Mouse (Mus musculus) myocyte (in vitro differentiated cells): Measurements from ENCODE around the gene Hilpda. TPM values are rescaled to one million over a fixed set of nuclear protein-coding genes. Genes with fewer than 3 reads are reported as not detected.
A peak's percentile ranks its signal among the peaks of the same experiment; 100 is the strongest.

ENCODE experiments used
- H3K27me3 ChIP-seq: one replicate; pipeline ENCODE4 v1.6.1; 2011; ENCODE audit not compliant: control insufficient read depth, insufficient read depth, insufficient read length
- H3K36me3 ChIP-seq: one replicate; pipeline ENCODE4 v1.6.1; 2011; ENCODE audit not compliant: control insufficient read depth, insufficient read depth
- H3K4me2 ChIP-seq: one replicate; pipeline ENCODE4 v1.6.1; 2011; ENCODE audit warnings: low read depth, control low read depth
- H3K4me3 ChIP-seq: one replicate; pipeline ENCODE4 v1.5.1; 2011; ENCODE audit warnings: mild to moderate bottlenecking, control low read depth, moderate library complexity
- H3K79me2 ChIP-seq: one replicate; pipeline ENCODE4 v1.6.1; 2011; ENCODE audit not compliant: control insufficient read depth, insufficient read depth
- H3ac ChIP-seq: one replicate; pipeline ENCODE4 v1.6.1; 2011; ENCODE audit not compliant: control insufficient read depth, insufficient read length
- CEBPB ChIP-seq: IDR thresholded peaks from 2 replicates; pipeline ENCODE4 v1.6.1; 2011; ENCODE audit warnings: mild to moderate bottlenecking, moderate library complexity; ENCODE audit not compliant: poor library complexity, insufficient read depth, severe bottlenecking
- E2F4 ChIP-seq: IDR thresholded peaks from one replicate; pipeline ENCODE4 v1.6.1; 2011; ENCODE audit warnings: mild to moderate bottlenecking, control low read depth, moderate library complexity; ENCODE audit not compliant: insufficient read depth
- MAX ChIP-seq: IDR thresholded peaks from one replicate; pipeline ENCODE4 v1.6.1; 2011; ENCODE audit warnings: low read depth, mild to moderate bottlenecking, control low read depth
- MYOD1 ChIP-seq, 3 experiments: IDR thresholded peaks; one replicate each; pipeline ENCODE4 v1.6.1; 2011; ENCODE audit warnings: control low read depth in 2 of 3, low read depth in 2 of 3, mild to moderate bottlenecking in 2 of 3, moderate library complexity in 1 of 3; ENCODE audit not compliant: insufficient read length in 2 of 3, control insufficient read depth in 1 of 3
- MYOG ChIP-seq, 3 experiments: IDR thresholded peaks; one replicate each; pipeline ENCODE4 v1.6.1; 2011; ENCODE audit warnings: control low read depth in 2 of 3, low read depth in 2 of 3, mild to moderate bottlenecking in 2 of 3; ENCODE audit not compliant: insufficient read length in 2 of 3, control insufficient read depth in 1 of 3, insufficient read depth in 1 of 3
- POLR2A ChIP-seq: IDR thresholded peaks from one replicate; pipeline ENCODE4 v1.6.1; 2011; ENCODE audit warnings: low read depth, mild to moderate bottlenecking, control low read depth, moderate library complexity; ENCODE audit not compliant: insufficient read length
- POLR2AphosphoS2 ChIP-seq: IDR thresholded peaks from one replicate; pipeline ENCODE4 v1.6.1; 2011; ENCODE audit warnings: low read depth, control low read depth; ENCODE audit not compliant: insufficient read length
- REST ChIP-seq: IDR thresholded peaks from one replicate; pipeline ENCODE4 v1.6.1; 2011; ENCODE audit warnings: mild to moderate bottlenecking, control low read depth, moderate library complexity; ENCODE audit not compliant: insufficient read depth, insufficient read length
- SRF ChIP-seq: IDR thresholded peaks from one replicate; pipeline ENCODE4 v1.6.1; 2011; ENCODE audit warnings: low read depth; ENCODE audit not compliant: control insufficient read depth, insufficient read length
- TCF12 ChIP-seq: IDR thresholded peaks from one replicate; pipeline ENCODE4 v1.6.1; 2011; ENCODE audit warnings: mild to moderate bottlenecking, control low read depth; ENCODE audit not compliant: poor library complexity, insufficient read depth, severe bottlenecking
- TCF3 ChIP-seq: IDR thresholded peaks from one replicate; pipeline ENCODE4 v1.6.1; 2011; ENCODE audit warnings: low read depth, control low read depth; ENCODE audit not compliant: insufficient read length
- USF1 ChIP-seq: IDR thresholded peaks from one replicate; pipeline ENCODE4 v1.6.1; 2011; ENCODE audit warnings: low read depth, mild to moderate bottlenecking, control low read depth, moderate library complexity
- polyA plus RNA-seq: library from polyadenylated mRNA; unstranded; fragments of >200 nt; fragmentation: generic; extraction: Trizol; gene quantifications from one replicate; pipeline ENCODE4 v1.2.1, GENCODE M21; 2012; ENCODE audit warnings: missing spikeins

The Hilpda gene
- polyA plus RNA-seq, 1 experiment = 15.5 TPM

DNA sequence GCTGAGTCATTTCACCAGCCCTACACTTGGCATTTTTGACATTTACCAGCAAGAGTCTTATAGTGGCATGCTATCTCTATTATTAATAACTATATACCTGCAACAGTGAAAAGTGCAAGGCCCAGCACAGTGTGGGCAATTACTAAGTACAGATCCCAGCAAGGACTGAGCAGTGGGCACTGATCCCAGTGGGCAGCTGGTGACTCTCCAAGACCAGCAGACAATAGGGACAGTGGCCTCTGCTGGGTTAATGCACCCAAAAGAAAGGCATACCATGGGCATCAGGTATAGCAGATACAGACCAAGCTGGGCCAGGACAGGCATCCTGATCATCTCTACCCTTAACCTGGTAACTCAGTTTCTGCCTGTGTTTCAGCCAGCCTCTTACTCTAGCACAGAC lies 31.0 kb downstream of the Hilpda start:
- no peak overlapping the region for H3K4me2 ChIP-seq
- H3K4me3 ChIP-seq = no peak overlapping the region
- no peak overlapping the region for H3ac ChIP-seq
- TF ChIP-seq REST = no peak
- no peak for TF ChIP-seq SRF
- TF ChIP-seq MYOD1 (IDR thresholded peaks at IDR 0.05; ENCODE audit: control insufficient read depth in 1 of 3, insufficient read length in 2 of 3, low read depth in 2 of 3) = peak in 1 of 3 experiments; percentile 5
- no peak for TF ChIP-seq POLR2A
- peak in 1 of 3 experiments; percentile 15 for TF ChIP-seq MYOG (IDR thresholded peaks at IDR 0.05; ENCODE audit: control insufficient read depth in 1 of 3, insufficient read depth in 1 of 3, insufficient read length in 2 of 3, low read depth in 2 of 3)
- no peaks in the 10 kb centered on the region for H3K36me3 ChIP-seq
- H3K79me2 ChIP-seq = no peaks in the 10 kb centered on the region
- H3K27me3 ChIP-seq = no peaks in the 10 kb centered on the region

- Histone ChIP-seq H3K79me2 (no peaks in the 10 kb centered on the region), H3K4me2 (no peak overlapping the region), H3ac (no peak overlapping the region), H3K4me3 (no peak overlapping the region), H3K36me3 (no peaks in the 10 kb centered on the region), H3K27me3 (no peaks in the 10 kb centered on the region)
- TF ChIP-seq SRF (no peak), E2F4 (no peak), CEBPB (no peak), TCF12 (no peak)
These were observed 31.4 kb downstream of the Hilpda start for GRCm38 (mm10) chr6:29303726-29304125.

DNA sequence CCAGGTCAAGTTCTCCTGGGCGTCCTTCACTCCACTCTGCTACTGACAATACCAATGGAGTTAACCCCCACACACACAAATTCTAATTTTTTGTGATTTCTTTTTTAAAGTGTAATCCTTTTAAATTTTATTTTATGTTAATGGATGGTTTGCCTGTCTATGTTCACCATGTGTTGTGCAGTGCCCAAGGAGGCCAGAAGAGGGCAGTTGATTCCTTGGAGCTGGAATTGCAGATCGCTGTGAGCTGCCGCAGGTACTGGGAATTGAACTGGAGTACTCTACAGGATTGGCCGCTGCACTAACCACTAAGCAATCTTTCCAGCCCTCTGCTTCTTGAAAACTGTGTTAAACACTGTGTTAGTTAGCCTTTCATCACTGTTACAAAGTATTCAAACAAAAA lies 33.2 kb downstream of the Hilpda start:
- TF ChIP-seq CEBPB = no peak
- no peak for TF ChIP-seq POLR2AphosphoS2
- no peak for TF ChIP-seq TCF3
- no peak for TF ChIP-seq REST
- TF ChIP-seq SRF = no peak
- TF ChIP-seq E2F4 = no peak
- TF ChIP-seq MYOD1 (IDR thresholded peaks at IDR 0.05; ENCODE audit: control insufficient read depth in 1 of 3, insufficient read length in 2 of 3, low read depth in 2 of 3) = no peak
- no peak for TF ChIP-seq POLR2A
- no peak for TF ChIP-seq MAX
- TF ChIP-seq USF1 = no peak
- no peak for TF ChIP-seq TCF12
- no peak overlapping the region for H3ac ChIP-seq

DNA sequence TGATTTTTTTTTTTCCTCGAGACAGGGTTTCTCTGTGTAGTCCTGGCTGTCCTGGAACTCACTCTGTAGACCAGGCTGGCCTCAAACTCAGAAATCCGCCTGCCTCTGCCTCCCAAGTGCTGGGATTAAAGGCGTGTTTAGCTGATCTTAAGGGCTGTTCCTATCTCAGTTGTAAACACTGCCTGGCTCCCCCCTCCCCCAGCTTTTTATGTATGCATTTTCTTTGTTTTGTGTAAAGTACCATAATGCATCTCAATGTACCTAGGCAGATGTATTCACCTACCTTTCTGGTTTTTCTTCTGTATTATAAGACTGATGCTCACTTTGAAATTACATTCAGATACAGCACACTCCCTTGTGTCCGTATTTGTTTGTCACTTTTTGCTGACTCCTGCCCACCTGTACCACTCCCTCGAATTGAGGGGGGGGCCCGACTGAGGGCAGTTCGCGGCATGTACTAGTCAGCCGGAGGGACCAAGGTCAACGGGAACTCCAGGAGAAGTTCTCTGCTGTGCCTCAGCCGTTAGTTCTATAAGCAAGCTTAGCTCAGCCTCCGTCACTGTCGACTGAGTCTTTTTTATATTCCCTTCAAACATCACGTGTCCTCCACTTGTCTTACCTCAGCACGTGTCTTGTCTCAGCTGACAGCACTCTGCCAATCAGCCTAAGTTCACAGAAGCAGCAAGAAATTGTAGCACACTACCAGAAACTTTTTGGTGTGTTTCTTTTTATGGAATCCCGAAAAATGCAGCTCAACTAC lies 36.7 kb downstream of the Hilpda start:
- Histone ChIP-seq H3ac (no peak overlapping the region), H3K4me2 (no peak overlapping the region)
- TF ChIP-seq POLR2A (no peak), SRF (no peak), TCF3 (no peak), REST (no peak), CEBPB (no peak), MYOG (IDR thresholded peaks at IDR 0.05; ENCODE audit: control insufficient read depth in 1 of 3, insufficient read depth in 1 of 3, insufficient read length in 2 of 3, low read depth in 2 of 3) (no peak), MYOD1 (IDR thresholded peaks at IDR 0.05; ENCODE audit: control insufficient read depth in 1 of 3, insufficient read length in 2 of 3, low read depth in 2 of 3) (no peak), POLR2AphosphoS2 (no peak), E2F4 (no peak), TCF12 (no peak), USF1 (no peak), MAX (no peak)

More for the DNA sequence above, 33.2 kb downstream of the Hilpda start:
- H3K36me3 ChIP-seq = no peaks in the 10 kb centered on the region
- no peak overlapping the region for H3K4me2 ChIP-seq
- no peaks in the 10 kb centered on the region for H3K27me3 ChIP-seq
- H3K79me2 ChIP-seq = no peaks in the 10 kb centered on the region
- no peak overlapping the region for H3K4me3 ChIP-seq

DNA sequence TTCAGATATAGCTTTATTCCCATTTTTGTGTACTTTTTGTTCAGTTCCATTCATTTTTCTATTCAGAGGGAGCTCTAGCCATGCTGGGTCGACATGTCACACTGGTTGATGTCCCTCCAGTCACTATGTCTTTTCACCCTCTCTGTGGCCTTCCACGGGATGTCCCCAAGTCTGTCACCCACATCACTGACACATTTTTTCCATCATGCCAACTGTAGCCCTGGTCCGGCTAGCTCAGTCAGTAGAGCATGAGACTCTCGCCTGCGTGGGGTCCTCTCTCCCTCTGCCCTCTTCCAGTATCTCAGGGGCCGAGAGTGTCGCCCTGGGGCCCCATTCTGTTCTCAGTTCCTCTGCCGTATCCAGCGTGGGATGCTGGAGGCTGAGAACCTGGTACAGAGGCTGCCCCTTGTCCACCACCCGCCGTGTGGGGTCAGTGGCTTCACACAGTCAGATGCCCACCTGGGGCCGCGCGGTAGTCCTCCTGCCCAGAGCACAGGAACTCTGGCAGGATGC lies 41.5 kb downstream of the Hilpda start:
- TF ChIP-seq MYOD1 (IDR thresholded peaks at IDR 0.05; ENCODE audit: control insufficient read depth in 1 of 3, insufficient read length in 2 of 3, low read depth in 2 of 3) = no peak
- no peak for TF ChIP-seq SRF
- no peak for TF ChIP-seq POLR2AphosphoS2
- no peak for TF ChIP-seq CEBPB
- no peak for TF ChIP-seq USF1
- no peak for TF ChIP-seq POLR2A
- TF ChIP-seq E2F4 = no peak
- no peak for TF ChIP-seq REST
- TF ChIP-seq MYOG (IDR thresholded peaks at IDR 0.05; ENCODE audit: control insufficient read depth in 1 of 3, insufficient read depth in 1 of 3, insufficient read length in 2 of 3, low read depth in 2 of 3) = no peak
- no peak for TF ChIP-seq TCF3
- no peak for TF ChIP-seq TCF12
- H3K4me3 ChIP-seq = no peak overlapping the region
- H3K27me3 ChIP-seq = no peaks in the 10 kb centered on the region
- H3ac ChIP-seq = no peak overlapping the region
- H3K4me2 ChIP-seq = no peak overlapping the region
- H3K79me2 ChIP-seq = no peaks in the 10 kb centered on the region
- H3K36me3 ChIP-seq = no peaks in the 10 kb centered on the region

More for the DNA sequence above, 36.7 kb downstream of the Hilpda start:
- no peaks in the 10 kb centered on the region for H3K79me2 ChIP-seq
- H3K27me3 ChIP-seq = no peaks in the 10 kb centered on the region
- no peak overlapping the region for H3K4me3 ChIP-seq
- no peaks in the 10 kb centered on the region for H3K36me3 ChIP-seq
